Mouse (Mus musculus): ENCODE results near the gene Klhl26. TPM values are rescaled to one million over a fixed set of nuclear protein-coding genes. Genes with fewer than 3 reads are reported as not detected.
A peak's percentile ranks its signal among the peaks of the same experiment; 100 is the strongest.

Klhl26 gene
- total RNA-seq, 2 experiments from 2014 or later, result 6.0 to 9.5 TPM

DNA sequence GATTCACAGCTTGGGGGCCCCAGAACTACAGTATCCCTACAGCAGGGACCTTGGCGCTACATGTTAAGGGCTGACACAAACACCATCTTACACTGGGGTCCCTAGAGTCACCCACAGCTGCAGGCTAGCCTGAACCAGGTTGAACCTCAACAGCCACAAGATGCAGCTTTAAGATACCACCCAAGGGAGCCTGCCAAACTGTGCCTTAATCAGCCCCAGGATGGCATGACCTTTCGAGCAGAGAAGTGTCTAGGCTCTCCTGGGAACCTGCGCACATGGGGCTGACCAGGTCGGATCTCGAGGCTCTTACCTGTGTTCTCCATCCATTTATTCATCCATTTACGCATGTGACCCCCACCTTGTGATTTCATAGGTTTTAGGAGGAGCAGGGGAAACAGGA, 18.9 kb downstream of the Klhl26 start:
- peak; percentile 66 for ATAC-seq (replicated peaks; ENCODE audit: low FRiP score, low TSS enrichment, poor library complexity, severe bottlenecking)

DNA sequence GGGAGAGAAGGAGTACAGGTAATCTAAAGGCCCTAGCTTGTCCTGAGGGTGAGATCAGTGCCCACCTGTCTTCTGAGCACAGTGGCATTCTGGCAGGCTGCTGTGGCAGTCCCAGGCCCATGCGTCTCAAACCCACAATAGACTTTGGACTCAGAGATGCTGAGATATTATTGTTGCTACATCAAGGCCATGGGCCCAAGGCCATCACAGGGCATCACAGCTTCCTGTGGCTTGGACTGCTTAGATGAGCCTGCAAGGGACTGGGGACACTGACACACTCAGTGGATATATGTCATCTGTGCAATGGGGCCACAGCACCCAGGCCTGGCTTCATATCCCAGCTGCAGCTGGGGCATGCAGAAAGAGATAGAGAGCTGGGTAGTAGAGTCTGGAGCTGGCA, 19.8 kb downstream of the Klhl26 start:
- no peak for ATAC-seq (replicated peaks; ENCODE audit: low FRiP score, low TSS enrichment, poor library complexity, severe bottlenecking)

DNA sequence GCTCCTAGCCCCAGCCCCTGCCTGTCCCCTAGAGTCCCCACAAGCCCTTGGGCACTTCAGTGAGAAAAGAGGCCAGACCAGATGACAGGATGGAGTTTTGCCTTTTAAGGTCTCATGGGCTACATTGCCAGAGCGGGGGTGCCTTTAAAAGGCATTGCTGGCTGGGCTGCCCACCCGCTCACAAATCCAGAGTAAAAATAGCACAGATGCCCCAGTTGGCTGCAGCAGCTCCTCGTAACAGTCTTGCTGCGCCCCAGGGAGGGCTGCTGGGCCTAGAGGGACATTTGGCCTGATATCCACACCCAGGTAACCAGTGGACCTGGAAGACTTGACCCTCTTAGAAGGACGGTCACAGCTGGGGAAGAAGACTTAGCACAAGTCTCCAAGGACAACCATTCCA, 22.9 kb downstream of the Klhl26 start:
- ATAC-seq (replicated peaks; ENCODE audit: low FRiP score, low TSS enrichment, poor library complexity, severe bottlenecking), result no peak

DNA sequence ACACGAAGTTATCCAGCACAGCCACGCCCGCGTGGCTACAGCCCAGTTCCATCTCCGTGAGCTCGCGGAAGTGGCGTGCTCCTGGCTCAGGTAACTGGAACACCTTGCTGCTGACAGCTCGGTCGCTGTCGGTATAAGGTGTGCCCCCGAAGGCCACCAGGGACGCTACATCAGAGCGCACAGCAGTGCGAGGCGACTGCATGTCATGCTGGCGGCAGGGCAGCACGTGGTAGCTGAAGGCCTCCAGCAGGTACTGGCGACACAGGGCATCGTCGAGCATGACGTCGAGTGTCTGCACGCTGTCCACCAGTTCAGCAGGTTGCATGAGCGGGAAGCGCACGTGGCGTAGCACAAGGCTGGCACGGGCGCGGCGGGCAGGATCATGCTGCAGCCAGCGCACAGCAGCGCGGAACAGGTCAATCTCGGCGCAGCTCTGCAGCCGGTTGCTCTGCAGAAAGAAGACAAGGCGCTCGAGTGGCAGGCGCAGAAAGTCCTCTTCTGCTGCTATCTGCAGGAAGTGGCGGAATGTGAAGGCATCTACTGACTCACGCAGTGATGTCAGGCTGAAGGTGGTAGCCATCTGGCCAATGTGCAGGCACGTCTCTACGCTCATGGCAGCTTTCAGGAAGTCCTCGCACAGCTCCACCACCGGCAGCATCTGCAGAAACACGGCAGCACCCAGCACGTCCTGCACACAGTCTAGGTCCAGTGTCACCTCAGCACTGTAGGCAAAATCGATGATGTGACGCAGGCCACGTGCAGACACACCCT, 24.4 kb downstream of the Klhl26 start:
- ATAC-seq (replicated peaks; ENCODE audit: low FRiP score, low TSS enrichment, poor library complexity, severe bottlenecking), result no peak

DNA sequence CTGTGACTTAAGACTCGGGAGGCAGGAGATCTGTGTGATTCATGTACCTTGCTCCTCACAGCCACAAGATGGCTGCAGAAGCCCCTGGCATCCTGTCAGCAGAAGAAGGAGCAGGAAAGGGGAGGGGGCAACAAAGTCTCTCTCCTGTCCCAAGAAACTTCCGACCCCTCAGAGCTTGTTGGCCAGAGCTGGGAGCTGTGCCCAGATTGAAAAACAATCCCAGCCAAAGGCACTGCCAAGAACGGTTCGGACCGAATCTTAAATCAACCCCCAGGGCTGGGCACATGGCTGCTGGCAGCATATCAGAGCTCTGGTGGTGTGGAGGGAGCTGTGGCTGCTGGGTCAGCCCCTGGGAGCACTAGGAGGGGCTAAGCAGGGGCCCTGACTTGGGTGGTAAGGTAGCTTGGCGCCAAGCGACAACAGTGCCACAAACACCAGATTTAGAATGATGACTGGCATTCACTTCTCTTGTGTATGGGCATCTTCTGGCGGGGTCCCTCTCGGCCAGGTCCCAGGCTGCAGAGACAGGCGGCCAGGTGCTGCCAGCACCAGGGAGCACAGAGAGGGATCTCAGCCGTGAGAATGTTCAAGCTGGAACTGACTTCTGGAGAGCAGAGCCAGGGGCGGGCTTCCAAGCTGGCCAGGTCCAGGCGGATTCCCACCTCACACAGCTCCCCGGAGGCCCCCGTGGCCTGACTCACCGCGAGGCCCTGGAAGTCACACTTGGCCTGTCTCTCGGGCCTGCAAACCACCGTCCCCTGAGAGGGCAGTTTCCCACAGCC, 28.9 kb downstream of the Klhl26 start:
- no peak for ATAC-seq (replicated peaks; ENCODE audit: low FRiP score, low TSS enrichment, poor library complexity, severe bottlenecking)

DNA sequence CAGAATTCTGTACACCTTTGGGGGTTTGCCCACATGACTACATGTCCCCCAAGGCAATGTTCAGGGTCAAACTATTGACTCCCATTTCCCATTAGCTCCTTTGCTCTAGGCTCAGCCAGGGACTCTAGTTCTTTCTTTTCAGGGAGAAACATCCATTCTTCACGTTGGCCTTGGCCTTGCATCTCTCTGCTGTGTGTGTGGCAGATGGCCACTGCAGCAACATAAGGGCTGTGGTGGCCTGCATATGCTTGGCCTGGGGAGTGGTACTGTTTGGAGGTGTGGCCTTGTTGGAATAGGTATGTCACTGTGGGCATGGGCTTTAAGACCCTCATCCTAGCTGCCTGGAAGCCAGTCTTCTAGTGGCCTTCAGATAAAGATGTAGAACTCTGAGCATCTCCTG, 30.8 kb downstream of the Klhl26 start:
- no peak for ATAC-seq (replicated peaks; ENCODE audit: low FRiP score, low TSS enrichment, poor library complexity, severe bottlenecking)

DNA sequence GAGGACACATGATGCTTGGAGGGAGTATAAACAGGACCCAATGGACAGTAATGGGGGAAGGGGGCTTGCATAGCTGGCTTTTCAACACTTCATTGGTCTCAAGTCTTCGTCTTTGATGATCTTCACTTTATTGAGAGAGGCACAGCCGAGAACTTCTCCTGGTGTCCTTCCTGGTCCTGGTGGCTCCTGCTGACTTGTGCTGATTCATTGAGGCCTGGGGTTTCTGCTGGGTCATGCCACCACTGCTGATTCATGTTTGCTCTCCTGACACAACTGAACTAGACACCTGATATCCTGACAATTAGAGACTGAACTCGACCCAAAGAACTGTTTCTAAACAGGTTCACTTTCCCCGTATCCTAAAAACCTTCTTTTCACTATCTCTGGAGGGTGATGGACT, 33.4 kb downstream of the Klhl26 start:
- ATAC-seq (replicated peaks; ENCODE audit: low FRiP score, low TSS enrichment, poor library complexity, severe bottlenecking), result no peak

DNA sequence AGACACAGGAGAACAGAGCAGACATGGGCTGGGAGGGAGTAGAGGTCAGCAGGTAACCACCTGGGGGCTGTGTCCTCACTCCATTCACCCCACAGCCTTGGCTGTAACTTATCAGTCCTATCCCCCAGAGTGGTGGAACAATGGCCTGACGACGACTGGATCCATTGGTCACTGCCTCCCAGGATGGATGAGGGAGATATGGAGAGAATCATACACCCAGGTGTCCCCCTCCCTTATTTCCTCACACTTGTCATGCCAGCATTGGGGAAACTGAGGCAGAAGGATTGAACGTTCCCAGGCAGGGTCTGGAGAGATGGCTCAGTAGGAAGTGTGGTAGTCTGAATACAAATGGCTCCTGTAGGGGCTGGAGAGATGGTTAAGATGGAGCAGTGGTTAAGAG, 35.2 kb downstream of the Klhl26 start:
- no peak for ATAC-seq (replicated peaks; ENCODE audit: low FRiP score, low TSS enrichment, poor library complexity, severe bottlenecking)

DNA sequence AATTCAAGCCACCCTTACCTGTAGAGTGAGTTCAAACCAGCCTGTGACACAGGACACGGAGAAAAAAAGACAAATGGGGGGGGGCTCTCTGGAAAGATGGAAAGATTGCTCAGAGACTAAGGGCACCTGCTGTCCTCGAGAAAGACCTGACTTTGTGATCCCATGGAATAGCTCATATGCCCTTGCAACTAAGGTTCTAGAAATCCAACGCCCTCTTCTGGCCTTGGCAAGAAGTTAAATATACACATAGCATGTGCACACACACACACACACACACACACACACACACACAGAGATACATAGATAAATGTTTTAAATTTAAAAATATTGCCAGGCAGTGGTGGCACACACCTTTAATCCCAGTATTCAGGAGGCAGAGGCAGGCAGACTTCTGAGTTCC, 36.5 kb downstream of the Klhl26 start:
- no peak for ATAC-seq (replicated peaks; ENCODE audit: low FRiP score, low TSS enrichment, poor library complexity, severe bottlenecking)

DNA sequence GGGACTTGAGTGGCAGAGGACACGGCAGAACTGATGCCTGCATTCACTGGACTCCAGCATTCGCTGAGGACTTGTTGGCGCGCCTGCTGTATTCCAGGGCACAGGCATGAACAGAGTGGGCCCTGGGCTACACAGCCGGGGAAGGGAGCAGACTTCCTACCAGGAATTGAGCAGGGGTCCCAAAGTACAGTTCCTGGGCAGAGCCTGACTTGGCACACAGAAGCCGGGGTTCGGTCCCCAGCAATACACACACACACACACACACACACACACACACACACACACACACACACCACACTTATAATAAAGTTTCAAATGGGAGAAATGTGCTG, 37.0 kb downstream of the Klhl26 start:
- ATAC-seq (replicated peaks; ENCODE audit: low FRiP score, low TSS enrichment, poor library complexity, severe bottlenecking), result no peak

DNA sequence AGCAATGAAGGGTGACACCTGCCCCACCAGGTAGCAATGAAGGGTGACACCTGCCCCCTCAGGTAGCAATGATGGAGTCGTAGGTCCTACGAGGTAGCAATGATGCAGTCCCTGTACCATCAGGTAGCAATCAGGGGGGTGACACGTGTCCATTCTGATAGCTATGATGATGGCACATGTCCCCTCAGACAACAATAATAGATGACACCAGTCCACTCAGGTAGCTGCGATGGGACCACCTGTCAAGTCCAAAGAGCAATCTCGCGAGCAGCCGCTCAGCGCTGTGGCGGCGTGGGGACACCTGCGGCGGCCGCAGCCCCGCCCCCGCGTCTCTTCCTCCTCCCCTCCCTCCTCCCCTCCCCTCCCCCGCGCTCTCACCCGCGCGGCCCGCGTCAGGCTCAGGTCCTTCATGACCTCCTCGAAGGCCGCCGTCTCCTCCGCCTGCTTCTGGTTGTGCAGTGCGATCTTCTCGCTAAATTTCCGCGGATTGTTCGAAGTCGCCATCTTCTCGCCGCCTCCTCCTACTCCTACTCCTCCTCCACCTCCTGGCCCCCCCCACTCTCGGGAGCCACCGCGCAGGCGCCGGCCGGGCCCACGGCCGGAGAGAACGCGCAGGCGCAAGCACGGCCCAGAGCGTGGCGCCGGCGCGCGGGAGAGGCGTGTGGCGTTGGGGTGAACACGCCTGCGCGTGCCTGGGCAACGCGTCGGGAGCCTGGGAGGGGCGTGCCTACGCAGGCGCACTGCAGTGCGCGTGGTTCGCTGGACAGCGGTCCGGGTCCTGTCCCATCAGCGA, 37.5 kb downstream of the Klhl26 start, which contains the start of gene Crtc1:
TSS of gene Crtc1 (minus strand) at position 525 of the 793 bp plus-strand sequence.
- peak; percentile 88 for ATAC-seq (replicated peaks; ENCODE audit: low FRiP score, low TSS enrichment, poor library complexity, severe bottlenecking)

DNA sequence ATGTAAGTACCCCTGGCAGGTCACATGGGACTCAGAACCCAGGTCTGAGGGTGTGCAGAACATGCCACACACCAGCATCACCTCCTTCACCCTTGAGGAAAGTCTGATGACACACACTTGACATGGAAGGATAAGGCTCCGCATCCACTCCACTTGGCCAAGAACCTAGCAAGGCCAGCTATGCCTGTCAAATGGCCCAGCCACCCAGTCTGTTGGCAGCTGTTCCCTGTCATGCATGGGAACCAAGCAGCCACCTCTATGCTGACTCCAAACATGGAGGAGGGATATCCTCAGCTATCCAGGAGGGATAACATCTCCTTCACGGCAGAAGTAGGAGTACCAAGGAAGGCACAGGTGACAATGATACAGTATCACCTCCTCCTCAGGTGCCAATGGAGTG, 38.3 kb downstream of the Klhl26 start:
- ATAC-seq (replicated peaks; ENCODE audit: low FRiP score, low TSS enrichment, poor library complexity, severe bottlenecking), result no peak

DNA sequence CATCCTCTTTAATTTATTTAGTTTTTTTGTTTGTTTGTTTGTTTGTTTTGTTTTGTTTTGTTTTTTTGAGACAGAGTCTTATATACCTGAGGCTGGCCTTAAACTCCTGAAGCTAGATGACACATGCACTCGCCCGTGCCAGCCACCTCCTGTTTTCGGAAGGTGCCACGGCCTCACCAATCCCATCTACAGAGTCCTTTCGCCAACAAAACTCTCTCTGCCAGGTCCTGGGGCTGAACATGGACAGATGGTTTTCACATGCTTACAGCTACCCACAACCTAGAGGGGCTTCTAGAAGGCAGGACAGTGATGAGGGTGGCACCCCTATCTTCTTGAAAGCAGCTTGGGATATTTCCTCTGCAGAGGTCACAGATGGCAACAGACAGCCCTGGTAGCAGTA, 41.6 kb downstream of the Klhl26 start:
- ATAC-seq (replicated peaks; ENCODE audit: low FRiP score, low TSS enrichment, poor library complexity, severe bottlenecking), result no peak

DNA sequence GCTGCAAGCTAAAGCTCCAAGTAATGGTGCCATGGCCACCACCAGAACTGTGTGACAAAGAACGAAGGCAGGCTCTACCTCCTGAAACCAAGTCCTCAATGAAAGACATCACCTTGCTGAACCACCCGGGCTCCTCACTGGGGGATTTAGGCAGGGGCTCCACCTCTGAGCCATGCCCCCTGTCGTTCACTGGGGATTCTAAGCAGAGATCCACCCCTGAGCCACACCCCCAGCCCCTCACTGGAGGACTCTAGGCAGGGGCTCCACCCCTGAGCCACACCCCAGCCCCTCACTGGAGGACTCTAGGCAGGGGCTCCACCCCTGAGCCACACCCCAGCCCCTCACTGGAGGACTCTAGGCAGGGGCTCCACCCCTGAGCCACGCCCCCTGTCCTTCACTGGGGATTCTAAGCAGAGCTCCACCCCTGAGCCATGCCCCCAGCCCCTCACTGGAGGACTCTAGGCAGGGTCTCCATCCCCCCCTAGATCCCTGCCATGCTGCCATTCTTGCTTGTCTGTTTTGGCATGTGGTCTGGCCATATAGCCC, 43.7 kb downstream of the Klhl26 start:
- ATAC-seq (replicated peaks; ENCODE audit: low FRiP score, low TSS enrichment, poor library complexity, severe bottlenecking), result no peak

DNA sequence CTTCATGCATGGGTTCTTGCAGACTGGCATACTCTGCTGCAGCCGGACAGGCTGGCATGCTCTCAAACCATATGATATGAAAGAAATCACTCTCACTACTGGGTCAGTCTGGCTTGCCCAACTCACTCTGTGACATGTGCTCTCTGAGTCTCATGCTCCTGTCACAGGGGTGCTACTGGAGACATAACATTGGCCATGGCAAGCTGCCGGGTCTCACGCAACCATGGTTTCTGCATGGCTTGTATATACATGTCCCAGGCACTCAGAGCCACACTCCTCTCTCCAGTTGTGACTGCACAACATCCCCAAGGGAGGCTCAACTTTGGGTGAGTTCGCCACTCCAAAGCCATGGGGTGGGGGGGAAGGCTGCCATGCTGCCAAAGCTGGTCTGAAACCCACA, 45.6 kb downstream of the Klhl26 start:
- ATAC-seq (replicated peaks; ENCODE audit: low FRiP score, low TSS enrichment, poor library complexity, severe bottlenecking), result no peak

DNA sequence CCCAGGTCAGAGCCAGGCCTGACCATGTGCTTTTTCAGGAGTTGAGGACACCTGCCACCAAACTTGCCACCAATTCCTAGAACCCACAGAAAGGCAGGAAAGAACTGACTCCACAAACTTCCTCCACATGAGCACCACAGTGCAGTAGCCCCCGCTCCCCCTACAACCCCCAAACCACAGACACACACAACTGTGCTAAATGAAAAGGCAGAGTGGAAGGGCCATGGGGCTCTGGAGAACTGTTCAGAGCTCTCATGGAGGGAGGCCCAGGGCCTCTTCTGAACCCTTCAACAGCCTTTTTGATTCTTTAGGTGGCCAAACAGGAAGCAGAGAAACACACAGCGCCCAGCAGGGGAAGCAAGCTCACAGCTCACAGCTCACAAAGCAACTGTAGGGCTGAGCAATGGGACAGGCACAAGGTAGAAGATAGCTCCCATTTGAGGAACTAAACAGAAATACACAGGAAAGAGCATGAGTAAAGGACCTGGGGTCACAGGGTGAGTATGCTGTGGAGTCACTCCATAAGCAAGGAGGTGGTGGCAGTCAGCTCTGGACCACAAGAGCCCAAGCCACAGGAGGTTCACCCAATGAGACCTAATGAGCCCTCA, 50.4 kb downstream of the Klhl26 start:
- no peak for ATAC-seq (replicated peaks; ENCODE audit: low FRiP score, low TSS enrichment, poor library complexity, severe bottlenecking)

DNA sequence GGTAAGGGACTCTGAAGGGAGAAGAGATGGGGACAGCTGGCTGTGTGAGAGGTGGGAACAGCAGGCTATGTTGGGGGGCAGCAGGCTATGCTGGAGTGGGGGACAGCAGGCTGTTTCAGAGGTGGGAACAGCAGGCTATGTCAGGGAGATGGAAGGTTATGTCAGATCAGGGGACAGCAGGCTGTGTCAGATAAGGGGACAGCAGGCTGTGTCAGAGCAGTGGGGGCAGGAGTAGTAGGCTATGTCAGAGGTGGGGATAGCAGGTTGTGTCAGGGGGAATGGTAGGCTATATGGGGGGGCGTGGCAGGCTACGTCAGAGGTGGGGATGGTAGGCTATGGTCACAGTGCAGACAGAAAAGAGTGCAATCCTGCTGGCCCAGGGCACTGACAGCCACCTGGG, 54.0 kb downstream of the Klhl26 start:
- ATAC-seq (replicated peaks; ENCODE audit: low FRiP score, low TSS enrichment, poor library complexity, severe bottlenecking), result peak; percentile 88

DNA sequence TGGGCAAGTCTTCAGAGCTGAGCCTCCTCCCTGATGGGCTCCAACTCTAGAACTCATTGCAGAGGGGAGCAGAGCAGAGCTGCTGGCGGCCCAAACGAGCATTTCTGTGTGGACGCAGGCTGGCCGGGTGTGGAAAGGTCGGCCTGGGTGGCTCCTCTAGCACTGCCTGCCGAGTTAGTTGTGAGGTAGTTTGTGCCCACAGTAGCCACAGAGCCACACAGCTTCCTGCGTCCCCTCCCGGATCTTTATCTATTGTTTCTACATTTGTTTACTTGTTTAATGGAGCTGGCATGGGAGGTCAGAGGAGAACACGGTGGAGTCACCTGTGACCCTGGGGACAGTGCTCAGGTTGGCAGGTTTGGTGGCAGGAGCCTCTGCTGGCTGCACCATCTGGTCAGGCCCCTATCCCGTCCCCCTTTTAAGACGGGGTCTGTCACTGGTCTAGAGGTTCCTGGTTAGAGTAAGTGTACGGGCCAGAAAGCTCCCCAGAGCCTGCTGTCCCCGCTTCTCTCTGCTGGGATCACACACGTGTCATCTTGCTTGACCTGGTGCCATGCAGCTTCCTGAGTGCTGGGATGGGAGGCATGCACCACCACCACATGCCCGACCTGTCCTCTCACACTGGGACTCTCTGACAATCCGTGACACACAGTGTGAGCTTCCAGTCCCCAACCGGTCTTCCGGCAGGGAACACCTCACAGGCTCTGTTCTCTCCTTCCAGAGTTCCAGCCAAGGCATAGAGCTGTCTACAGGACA, 55.2 kb downstream of the Klhl26 start:
- no peak for ATAC-seq (replicated peaks; ENCODE audit: low FRiP score, low TSS enrichment, poor library complexity, severe bottlenecking)

Data from megakaryocyte-erythroid progenitor cell, adult 5-6 weeks (primary cell).